Mouse (Mus musculus) stomach, postnatal 0 days (tissue): Measurements from ENCODE around the gene Amotl1.

Experiments
- CTCF ChIP-seq: IDR thresholded peaks from 2 replicates; pipeline ENCODE4 v1.5.1; 2016; ENCODE audit warnings: antibody characterized with exemption, low read depth, mild to moderate bottlenecking, moderate library complexity
- EP300 ChIP-seq: optimal IDR thresholded peaks from 2 replicates; pipeline ENCODE3; 2016; ENCODE audit warnings: antibody characterized with exemption

DNA sequence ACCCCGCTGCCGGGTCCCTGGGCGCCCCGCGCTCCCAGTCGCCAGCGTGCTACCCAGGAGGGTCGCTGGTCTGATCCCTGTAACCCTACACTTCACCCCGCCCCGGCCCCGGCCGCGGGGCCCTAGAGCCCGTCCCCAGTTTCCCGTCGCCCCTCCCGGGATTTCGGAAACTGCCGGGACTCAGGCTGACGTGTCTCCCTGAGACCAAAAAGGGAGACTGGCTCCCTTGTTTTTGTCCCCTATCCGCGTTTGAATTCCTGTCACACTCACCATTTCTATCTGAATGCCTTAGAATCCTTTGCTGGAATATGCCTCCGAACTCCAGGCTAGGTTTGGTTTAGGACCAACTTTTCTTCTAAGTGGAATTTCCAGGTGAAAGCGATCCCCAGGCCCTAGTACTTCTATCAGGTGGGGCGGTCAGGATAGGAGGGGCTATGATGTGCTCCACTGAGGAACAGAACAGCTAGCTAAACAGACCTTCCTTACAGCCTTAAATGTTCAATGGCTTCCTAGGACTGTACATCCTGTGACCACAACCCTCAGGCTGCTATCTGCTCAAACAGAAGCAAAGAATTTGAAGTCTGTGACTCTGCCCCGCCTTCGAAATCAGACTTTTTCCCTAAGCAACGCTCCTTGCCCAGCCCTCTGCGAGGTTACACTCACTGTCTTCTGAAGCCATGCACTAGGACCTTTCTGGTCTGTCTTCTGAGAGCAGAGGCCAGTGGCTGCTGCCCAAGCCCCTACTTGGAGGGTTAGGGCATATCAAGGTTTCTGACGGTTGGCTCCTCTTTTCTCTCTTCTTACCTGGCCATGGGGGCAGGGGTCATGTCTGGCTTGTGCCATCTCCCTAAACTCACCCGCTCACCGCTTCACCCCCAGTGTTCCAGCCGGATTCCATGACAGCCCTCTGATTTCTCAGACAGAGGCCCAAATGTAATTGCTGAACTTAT lies 29.6 kb downstream of the Amotl1 start:
- no peak for TF ChIP-seq CTCF
- TF ChIP-seq EP300, result peak; percentile 11
